In genomic region chr5:92604452-92605247, GRCm38 (mm10) we compare ENCODE assay signal across 9 mouse cellular contexts. TPM values are rescaled to one million over a fixed set of nuclear protein-coding genes. Genes with fewer than 3 reads are reported as not detected.
DNase-seq lines count a peak whose midpoint lies in the region; ATAC-seq lines count a peak whose summit lies in the region.
"Had no signal": no experiment of that assay in that cellular context is flagged by ENCODE, and none has a peak within 500 bp of the region (broad histone marks: within the 10 kb centered on the region; RNA-seq: fewer than 3 reads in every experiment).

No protein-coding gene starts in this region.

- H3K27ac ChIP-seq in midbrain, embryonic 14.5 days (replicated peaks; ENCODE audit: low read depth, low read length) = no peak overlapping the region
- no peak overlapping the region for H3K27ac ChIP-seq in midbrain, embryonic 13.5 days
- H3K27ac ChIP-seq in heart, embryonic 13.5 days (replicated peaks) = peak overlapping the region; percentile 88
- peak overlapping the region; percentile 72 for H3K27ac ChIP-seq in stomach, embryonic 15.5 days
- H3K27ac ChIP-seq: embryonic facial prominence, embryonic 13.5 days; limb, embryonic 12.5 days had no signal

- H3K4me1 ChIP-seq in midbrain, embryonic 14.5 days (ENCODE audit: control insufficient read depth, insufficient read depth, low read length) = no peaks in the 10 kb centered on the region
- H3K4me1 ChIP-seq in midbrain, embryonic 13.5 days (replicated peaks) = peaks cover 7% of the 10 kb centered on the region
- H3K4me1 ChIP-seq in heart, embryonic 13.5 days = peaks cover 22% of the 10 kb centered on the region
- peaks cover 4% of the 10 kb centered on the region; the same call in 1 of the 2 replicates for H3K4me1 ChIP-seq in stomach, embryonic 15.5 days
- H3K4me1 ChIP-seq: embryonic facial prominence, embryonic 13.5 days had no signal

- 77% methylated on average over 10 of the region's 10 CpGs for WGBS in midbrain, embryonic 14.5 days
- 77% methylated on average over 10 of the region's 10 CpGs for WGBS in midbrain, embryonic 13.5 days
- WGBS in heart, embryonic 13.5 days = 43% methylated on average over 10 of the region's 10 CpGs
- 42% methylated on average over 10 of the region's 10 CpGs for WGBS in stomach, embryonic 15.5 days

- H3K36me3 ChIP-seq in midbrain, embryonic 14.5 days (ENCODE audit: control insufficient read depth, insufficient read depth, low read length) = no peaks in the 10 kb centered on the region
- no peaks in the 10 kb centered on the region for H3K36me3 ChIP-seq in midbrain, embryonic 13.5 days
- peaks cover 19% of the 10 kb centered on the region for H3K36me3 ChIP-seq in heart, embryonic 13.5 days
- H3K36me3 ChIP-seq in stomach, embryonic 15.5 days = peaks cover 3% of the 10 kb centered on the region; the same call in 1 of the 2 replicates
- H3K36me3 ChIP-seq: limb, embryonic 12.5 days had no signal

- peak; percentile 22 for DNase-seq in midbrain, embryonic 14.5 days
- DNase-seq in kidney, postnatal 10 days = peak; percentile 62
- DNase-seq in frontal cortex, adult 2 months (ENCODE audit: extremely low spot score in 1 of 2, low spot score in 1 of 2) = no peak
- DNase-seq in frontal cortex, postnatal 25 days (ENCODE audit: low spot score in 2 of 2) = no peak

- H3K9me3 ChIP-seq in midbrain, embryonic 14.5 days (ENCODE audit: control insufficient read depth, low read length) = no peaks in the 10 kb centered on the region
- H3K9me3 ChIP-seq in midbrain, embryonic 13.5 days = no peaks in the 10 kb centered on the region
- no peaks in the 10 kb centered on the region for H3K9me3 ChIP-seq in heart, embryonic 13.5 days
- H3K9me3 ChIP-seq in stomach, embryonic 15.5 days = no peaks in the 10 kb centered on the region
- H3K9me3 ChIP-seq: embryonic facial prominence, embryonic 13.5 days; limb, embryonic 12.5 days had no signal

- H3K9ac ChIP-seq in midbrain, embryonic 14.5 days (replicated peaks; ENCODE audit: low read length) = no peak overlapping the region
- no peak overlapping the region for H3K9ac ChIP-seq in midbrain, embryonic 13.5 days (replicated peaks)
- H3K9ac ChIP-seq in heart, embryonic 13.5 days = peak overlapping the region; percentile 94
- H3K9ac ChIP-seq in stomach, embryonic 15.5 days = no peak overlapping the region
- H3K9ac ChIP-seq: embryonic facial prominence, embryonic 13.5 days; limb, embryonic 12.5 days had no signal

- no peak overlapping the region for H3K4me3 ChIP-seq in midbrain, embryonic 14.5 days (replicated peaks; ENCODE audit: low read depth, low read length)
- no peak overlapping the region for H3K4me3 ChIP-seq in midbrain, embryonic 13.5 days (replicated peaks)
- H3K4me3 ChIP-seq in heart, embryonic 13.5 days = peak overlapping the region; percentile 82
- H3K4me3 ChIP-seq in stomach, embryonic 15.5 days (replicated peaks) = peak overlapping the region; percentile 66

- no peak; the same call in 1 of the 2 replicates for ATAC-seq in midbrain, embryonic 14.5 days (ENCODE audit: low FRiP score, low TSS enrichment)
- no peak for ATAC-seq in midbrain, embryonic 13.5 days
- ATAC-seq in heart, embryonic 13.5 days (ENCODE audit: extremely low read depth, insufficient number of reproducible peaks, low FRiP score, low TSS enrichment) = no peak
- no peak for ATAC-seq in stomach, embryonic 15.5 days (ENCODE audit: insufficient read depth, low FRiP score, low read depth)

- no peaks in the 10 kb centered on the region for H3K27me3 ChIP-seq in midbrain, embryonic 14.5 days (ENCODE audit: control insufficient read depth, insufficient read depth, low read length)
- peaks cover 27% of the 10 kb centered on the region for H3K27me3 ChIP-seq in midbrain, embryonic 13.5 days
- peaks cover 13% of the 10 kb centered on the region; the same call in 1 of the 2 replicates for H3K27me3 ChIP-seq in heart, embryonic 13.5 days (replicated peaks)
- no peaks in the 10 kb centered on the region for H3K27me3 ChIP-seq in stomach, embryonic 15.5 days (replicated peaks)

- no peak overlapping the region for H3K4me2 ChIP-seq in midbrain, embryonic 14.5 days (ENCODE audit: low read length)
- no peak overlapping the region for H3K4me2 ChIP-seq in midbrain, embryonic 13.5 days (replicated peaks)
- peak overlapping the region; percentile 79 for H3K4me2 ChIP-seq in heart, embryonic 13.5 days
- peak overlapping the region; percentile 79 for H3K4me2 ChIP-seq in stomach, embryonic 15.5 days

RNA-seq across cellular contexts. Expression of gene Stbd1, which starts 1.8 kb away (rescaled TPM):
- 4.4 and 5.7 TPM in 2 replicates for polyA plus RNA-seq in midbrain, embryonic 14.5 days (2014; fragmentation: Nextera tagmentation; extraction: Ambion mirVana)
- 3.2 and 4.6 TPM in 2 replicates for polyA plus RNA-seq in midbrain, embryonic 13.5 days (2015; fragmentation: Nextera tagmentation; extraction: Ambion mirVana)
- polyA plus RNA-seq in heart, embryonic 13.5 days (2015; fragmentation: Nextera tagmentation; extraction: Ambion mirVana) = 77.8 and 83.8 TPM in 2 replicates
- polyA plus RNA-seq in stomach, embryonic 15.5 days (2015; fragmentation: Nextera tagmentation; extraction: Ambion mirVana) = 58.3 and 66.7 TPM in 2 replicates
- polyA plus RNA-seq in frontal cortex, adult 2 months (2012; rRNA removed) = 0.56 and 0.71 TPM in 2 replicates

RNA-seq across cellular contexts. Expression of gene Fam47e, which starts 49.8 kb away (rescaled TPM):
- 0.34 and 0.85 TPM in 2 replicates for polyA plus RNA-seq in midbrain, embryonic 14.5 days (2014; fragmentation: Nextera tagmentation; extraction: Ambion mirVana)
- not detected in 2 replicates for polyA plus RNA-seq in midbrain, embryonic 13.5 days (2015; fragmentation: Nextera tagmentation; extraction: Ambion mirVana)
- polyA plus RNA-seq in heart, embryonic 13.5 days (2015; fragmentation: Nextera tagmentation; extraction: Ambion mirVana) = not detected in 2 replicates
- polyA plus RNA-seq in stomach, embryonic 15.5 days (2015; fragmentation: Nextera tagmentation; extraction: Ambion mirVana) = 0.13 and 0.36 TPM in 2 replicates
- polyA plus RNA-seq in frontal cortex, adult 2 months (2012; rRNA removed) = 0.21 and 0.26 TPM in 2 replicates
- polyA plus RNA-seq: limb, embryonic 12.5 days had no signal

Comparison
In these comparisons a context has a peak if more than half of its experiments do, and no peak if none do; other contexts are left out.
1. DNase-seq: peak in midbrain, embryonic 14.5 days (single experiment) and kidney, postnatal 10 days (single experiment); none in frontal cortex, adult 2 months (0 of 2) and frontal cortex, postnatal 25 days (0 of 2).
2. H3K27ac ChIP-seq: peak in heart, embryonic 13.5 days (single experiment) and stomach, embryonic 15.5 days (single experiment); none in midbrain, embryonic 14.5 days (single experiment) and midbrain, embryonic 13.5 days (single experiment).
3. H3K4me2 ChIP-seq: peak in heart, embryonic 13.5 days (single experiment) and stomach, embryonic 15.5 days (single experiment); none in midbrain, embryonic 14.5 days (single experiment) and midbrain, embryonic 13.5 days (single experiment).
4. H3K4me3 ChIP-seq: peak in heart, embryonic 13.5 days (single experiment) and stomach, embryonic 15.5 days (single experiment); none in midbrain, embryonic 14.5 days (single experiment) and midbrain, embryonic 13.5 days (single experiment).